Comparison of ENCODE assay signal across 8 mouse cellular contexts in genomic region chr12:100201838-100202237, GRCm38 (mm10). TPM values are rescaled to one million over a fixed set of nuclear protein-coding genes. Genes with fewer than 3 reads are reported as not detected.
DNase-seq lines count a peak whose midpoint lies in the region; ATAC-seq and TF ChIP-seq lines count a peak whose summit lies in the region.

No protein-coding gene starts in this region.

- 2% methylated on average over 13 of the region's 13 CpGs for WGBS in forebrain, embryonic 10.5 days
- 1% methylated on average over 13 of the region's 13 CpGs for WGBS in heart, embryonic 15.5 days
- under 1% methylated on average over 13 of the region's 13 CpGs for whole genome bisulfite sequencing in liver, embryonic 14.5 days (ENCODE audit: insufficient replicate concordance)
- 1% methylated on average over 13 of the region's 13 CpGs for WGBS in stomach, embryonic 15.5 days

- TF ChIP-seq POLR2A in CH12.LX (IDR thresholded peaks at IDR 0.05; ENCODE audit: low read depth, low read length) = no peak

- in situ Hi-C loops in CH12.LX (cut with MboI; ENCODE audit: low pct_ligation_motif_present, low pct_unique_long_range_greater_than_20kb, low sequenced_read_pairs) = loop anchor here (5.0 kb wide), 2 partner anchors 75 to 135 kb away; no protein-coding TSS in a partner anchor

- H3K9ac ChIP-seq in CH12.LX (ENCODE audit: insufficient read depth, low read depth) = peak overlapping the region; percentile 56
- H3K9ac ChIP-seq in heart, embryonic 15.5 days = no peak overlapping the region; the same call in 1 of the 2 replicates
- H3K9ac ChIP-seq in liver, embryonic 14.5 days (replicated peaks) = peak overlapping the region; percentile 90
- no peak overlapping the region for H3K9ac ChIP-seq in stomach, embryonic 15.5 days

- dilution Hi-C loops in CH12.LX (cut with MboI; ENCODE audit: extremely low pct_ligation_motif_present, extremely low pct_unique_long_range_greater_than_20kb, low sequenced_read_pairs) = no loop called here

- no peaks in the 10 kb centered on the region for H3K9me3 ChIP-seq in CH12.LX (replicated peaks; ENCODE audit: low read length)
- no peaks in the 10 kb centered on the region for H3K9me3 ChIP-seq in forebrain, embryonic 10.5 days
- no peaks in the 10 kb centered on the region for H3K9me3 ChIP-seq in heart, embryonic 15.5 days (replicated peaks)
- H3K9me3 ChIP-seq in liver, embryonic 14.5 days (ENCODE audit: control insufficient read depth, low read length) = no peaks in the 10 kb centered on the region
- no peaks in the 10 kb centered on the region for H3K9me3 ChIP-seq in stomach, embryonic 15.5 days

- peak overlapping the region; percentile 83 for H3K4me2 ChIP-seq in CH12.LX (ENCODE audit: insufficient read depth, low read depth, poor library complexity, severe bottlenecking)
- peak overlapping the region; percentile 95 for H3K4me2 ChIP-seq in heart, embryonic 15.5 days
- H3K4me2 ChIP-seq in liver, embryonic 14.5 days (ENCODE audit: low read depth) = peak overlapping the region; percentile 95
- H3K4me2 ChIP-seq in stomach, embryonic 15.5 days = peak overlapping the region; percentile 82

- peaks cover 0 to 46% of the 10 kb centered on the region in 2 experiments; a peak in 2 of 4 replicates for H3K4me1 ChIP-seq in CH12.LX (ENCODE audit: control insufficient read depth in 1 of 2, insufficient read depth in 2 of 2)
- peaks cover 38% of the 10 kb centered on the region for H3K4me1 ChIP-seq in forebrain, embryonic 10.5 days
- peaks cover 28% of the 10 kb centered on the region for H3K4me1 ChIP-seq in heart, embryonic 15.5 days (replicated peaks)
- H3K4me1 ChIP-seq in liver, embryonic 14.5 days (replicated peaks; ENCODE audit: control insufficient read depth in 2 of 2, insufficient read depth in 2 of 2, low read length in 1 of 2) = peaks cover 4 to 6% of the 10 kb centered on the region in 2 experiments; a peak in 3 of 4 replicates
- peaks cover 18% of the 10 kb centered on the region; the same call in 1 of the 2 replicates for H3K4me1 ChIP-seq in stomach, embryonic 15.5 days

- H3K4me3 ChIP-seq in CH12.LX (replicated peaks in 1 of 3; ENCODE audit: low read depth in 2 of 3, low read length in 2 of 3, poor library complexity in 1 of 3) = peak overlapping the region in 2 of 3 experiments; percentile 93 to 97
- peak overlapping the region; percentile 86 for H3K4me3 ChIP-seq in forebrain, embryonic 10.5 days
- H3K4me3 ChIP-seq in heart, embryonic 15.5 days = peak overlapping the region; percentile 99
- peak overlapping the region; percentile 47 to 95 for H3K4me3 ChIP-seq in liver, embryonic 14.5 days (ENCODE audit: insufficient read depth in 1 of 2, low read depth in 2 of 2, low read length in 2 of 2)
- peak overlapping the region; percentile 95 for H3K4me3 ChIP-seq in stomach, embryonic 15.5 days (replicated peaks)

- TF ChIP-seq RAD21 in CH12.LX (IDR thresholded peaks at IDR 0.05; ENCODE audit: low read depth, low read length) = peak; percentile 94

- peak; percentile 21; the same call in 1 of the 2 replicates for ATAC-seq in heart, embryonic 15.5 days (replicated peaks; ENCODE audit: insufficient number of reproducible peaks, insufficient read depth, low FRiP score, low read depth)
- peak; percentile 26 for ATAC-seq in liver, embryonic 14.5 days (ENCODE audit: insufficient read depth)
- 0 out of 2 replicates have a peak, but pooled peaks have one; percentile 29 for ATAC-seq in stomach, embryonic 15.5 days (ENCODE audit: insufficient read depth, low FRiP score, low read depth)

- H3K36me3 ChIP-seq in CH12.LX (replicated peaks in 1 of 2; ENCODE audit: control insufficient read depth in 1 of 2, insufficient read depth in 1 of 2, low read length in 1 of 2) = peaks cover 38 to 46% of the 10 kb centered on the region in 2 experiments
- peaks cover 47% of the 10 kb centered on the region for H3K36me3 ChIP-seq in forebrain, embryonic 10.5 days (replicated peaks)
- H3K36me3 ChIP-seq in heart, embryonic 15.5 days = peaks cover 46% of the 10 kb centered on the region
- H3K36me3 ChIP-seq in liver, embryonic 14.5 days (replicated peaks; ENCODE audit: control insufficient read depth, insufficient read depth, low read depth) = peaks cover 43% of the 10 kb centered on the region
- H3K36me3 ChIP-seq in stomach, embryonic 15.5 days = peaks cover 37% of the 10 kb centered on the region

- peak; percentile 97 for DNase-seq in CH12.LX (ENCODE audit: extremely low read depth)
- peak; percentile 98 for DNase-seq in c-Kit-positive CD71-negative TER-119-negative erythroid progenitor cells, embryonic 14.5 days (ENCODE audit: low read depth)
- peak; percentile 92 for DNase-seq in forebrain, embryonic 10.5 days (ENCODE audit: extremely low spot score, low spot score)
- peak; percentile 96 for DNase-seq in kidney, postnatal 14 days
- DNase-seq in liver, embryonic 14.5 days (ENCODE audit: low read depth in 3 of 3, low spot score in 3 of 3) = peak; percentile 91 to 94 (median 93)
- DNase-seq in neural tube, embryonic 10.5 days (ENCODE audit: extremely low spot score, low spot score) = peak; percentile 92

- no peak for TF ChIP-seq EP300 in CH12.LX (IDR thresholded peaks at IDR 0.05; ENCODE audit: low read length)
- no peak for TF ChIP-seq EP300 in liver, embryonic 14.5 days (IDR thresholded peaks at IDR 0.05; ENCODE audit: low read depth)

- no peak overlapping the region for H3K27ac ChIP-seq in CH12.LX (ENCODE audit: insufficient read depth, low read depth)
- H3K27ac ChIP-seq in forebrain, embryonic 10.5 days = no peak overlapping the region
- no peak overlapping the region for H3K27ac ChIP-seq in heart, embryonic 15.5 days
- no peak overlapping the region for H3K27ac ChIP-seq in liver, embryonic 14.5 days
- H3K27ac ChIP-seq in stomach, embryonic 15.5 days = no peak overlapping the region

- H3K27me3 ChIP-seq in CH12.LX (replicated peaks) = peaks cover under 1% of the 10 kb centered on the region
- H3K27me3 ChIP-seq in forebrain, embryonic 10.5 days (ENCODE audit: poor library complexity, severe bottlenecking) = no peaks in the 10 kb centered on the region
- H3K27me3 ChIP-seq in heart, embryonic 15.5 days = no peaks in the 10 kb centered on the region
- H3K27me3 ChIP-seq in liver, embryonic 14.5 days (ENCODE audit: control insufficient read depth, insufficient read depth, low read length) = no peaks in the 10 kb centered on the region
- no peaks in the 10 kb centered on the region for H3K27me3 ChIP-seq in stomach, embryonic 15.5 days (replicated peaks)

- H3K79me2 ChIP-seq in CH12.LX (replicated peaks; ENCODE audit: control insufficient read depth, extremely low read depth, insufficient read depth, poor library complexity, severe bottlenecking) = peaks cover 41% of the 10 kb centered on the region

- peak; percentile 95 to 100 for TF ChIP-seq CTCF in CH12.LX (conservative IDR thresholded peaks at IDR 0.05 in 1 of 2, IDR thresholded peaks at IDR 0.05 in 1 of 2; ENCODE audit: low read depth in 2 of 2, low read length in 2 of 2)
- TF ChIP-seq CTCF in liver, embryonic 14.5 days (IDR thresholded peaks at IDR 0.05; ENCODE audit: low read depth) = peak; percentile 100

TF ChIP-seq in CH12.LX, 34 proteins besides CTCF, POLR2A, EP300 and RAD21:
- no peak for TF ChIP-seq RCOR1 (conservative IDR thresholded peaks at IDR 0.05; ENCODE audit: low read depth, low read length)
- no peak; the same call in 1 of the 2 replicates for TF ChIP-seq SIN3A (IDR thresholded peaks at IDR 0.05; ENCODE audit: low read length)
- TF ChIP-seq SMC3 (IDR thresholded peaks at IDR 0.05; ENCODE audit: low read depth, low read length) = peak; percentile 98
- no peak; the same call in 1 of the 2 replicates for TF ChIP-seq MEF2A (IDR thresholded peaks at IDR 0.05; ENCODE audit: borderline replicate concordance, low read depth, low read length)
- 0 out of 2 replicates have a peak, but pooled peaks have one; percentile 27 for TF ChIP-seq POLR2AphosphoS2 (IDR thresholded peaks at IDR 0.05; ENCODE audit: low read depth, low read length)
TF ChIP-seq in CH12.LX: peak in this region for 2.

RNA-seq across cellular contexts. Expression of gene Calm1, which starts 2.6 kb away (rescaled TPM):
- total RNA-seq in CH12.LX (2012; rRNA removed) (750 and 836 TPM in 2 replicates), CH12.LX (2014; rRNA removed) (425 and 450 TPM in 2 replicates)
- 627 and 753 TPM in 2 replicates for polyA plus RNA-seq in CH12.LX (2012; ENCODE audit: insufficient read length, low read depth)
- 1,249 and 1,251 TPM in 2 replicates for polyA plus RNA-seq in forebrain, embryonic 10.5 days (2016; fragmentation: Nextera tagmentation; extraction: Ambion mirVana)
- polyA plus RNA-seq in heart, embryonic 15.5 days (2015; fragmentation: Nextera tagmentation; extraction: Ambion mirVana) = 731 and 759 TPM in 2 replicates
- polyA plus RNA-seq in liver, embryonic 14.5 days (2012; rRNA removed) = 72.9 and 115 TPM in 2 replicates
- polyA plus RNA-seq in liver, embryonic 14.5 days (2014; fragmentation: Nextera tagmentation; extraction: Ambion mirVana) = 553 and 571 TPM in 2 replicates
- 1,764 and 1,796 TPM in 2 replicates for polyA plus RNA-seq in stomach, embryonic 15.5 days (2015; fragmentation: Nextera tagmentation; extraction: Ambion mirVana)

RNA-seq across cellular contexts. Expression of gene Nrde2, which starts 42.4 kb away (rescaled TPM):
- total RNA-seq in CH12.LX (2012; rRNA removed) (18.9 and 21.5 TPM in 2 replicates), CH12.LX (2014; rRNA removed) (24.9 and 25.6 TPM in 2 replicates)
- 23.6 and 29.2 TPM in 2 replicates for polyA plus RNA-seq in CH12.LX (2012; ENCODE audit: insufficient read length, low read depth)
- 12.9 and 15.5 TPM in 2 replicates for polyA plus RNA-seq in forebrain, embryonic 10.5 days (2016; fragmentation: Nextera tagmentation; extraction: Ambion mirVana)
- polyA plus RNA-seq in heart, embryonic 15.5 days (2015; fragmentation: Nextera tagmentation; extraction: Ambion mirVana) = 7.6 and 9.0 TPM in 2 replicates
- 2.5 and 3.6 TPM in 2 replicates for polyA plus RNA-seq in liver, embryonic 14.5 days (2012; rRNA removed)
- 4.1 and 4.2 TPM in 2 replicates for polyA plus RNA-seq in liver, embryonic 14.5 days (2014; fragmentation: Nextera tagmentation; extraction: Ambion mirVana)
- 10.3 and 12.2 TPM in 2 replicates for polyA plus RNA-seq in stomach, embryonic 15.5 days (2015; fragmentation: Nextera tagmentation; extraction: Ambion mirVana)

Comparison
In these comparisons a context has a peak if more than half of its experiments do, and no peak if none do; other contexts are left out.
1. H3K9ac ChIP-seq: peak in CH12.LX (single experiment) and liver, embryonic 14.5 days (single experiment); none in heart, embryonic 15.5 days (single experiment) and stomach, embryonic 15.5 days (single experiment).
2. Peak in every context shown above with its lines, with median percentiles within 50 percentile points of each other: DNase-seq, H3K4me2 ChIP-seq, H3K4me3 ChIP-seq and ATAC-seq.